In genomic region chr10:80656130-80656862, GRCm38 (mm10) we compare ENCODE assay signal across 8 mouse cellular contexts. TPM values are rescaled to one million over a fixed set of nuclear protein-coding genes. Genes with fewer than 3 reads are reported as not detected.
DNase-seq lines count a peak whose midpoint lies in the region; ATAC-seq lines count a peak whose summit lies in the region.

No protein-coding gene starts in this region.

- H3K27me3 ChIP-seq in hindbrain, embryonic 12.5 days: no peaks in the 10 kb centered on the region

- peak; percentile 100 for DNase-seq in Muller cell, postnatal 12 days (ENCODE audit: inconsistent ontology term)
- DNase-seq in cerebellum, adult 9-11 months: peak; percentile 98
- peak; percentile 87 to 96 for DNase-seq in frontal cortex, adult 2 months (ENCODE audit: extremely low spot score in 1 of 2, low spot score in 1 of 2)
- peak; percentile 88 to 97 for DNase-seq in layer of hippocampus, postnatal 14 days (ENCODE audit: low spot score in 2 of 2)
- peak; percentile 99 for DNase-seq in lung, postnatal 14 days
- DNase-seq in retina, adult 2 months (ENCODE audit: low read depth, low spot score): peak; percentile 95
- DNase-seq in thymus, postnatal 36 days: peak; percentile 94 to 97

- no peaks in the 10 kb centered on the region for H3K9me3 ChIP-seq in hindbrain, embryonic 12.5 days (replicated peaks)

- H3K27ac ChIP-seq in hindbrain, embryonic 12.5 days: peak overlapping the region; percentile 89

- peaks cover 6% of the 10 kb centered on the region; the same call in 1 of the 2 replicates for H3K36me3 ChIP-seq in hindbrain, embryonic 12.5 days

- H3K4me1 ChIP-seq in hindbrain, embryonic 12.5 days: peaks cover 30% of the 10 kb centered on the region

- H3K4me2 ChIP-seq in hindbrain, embryonic 12.5 days (replicated peaks): peak overlapping the region; percentile 97

- H3K9ac ChIP-seq in hindbrain, embryonic 12.5 days: peak overlapping the region; percentile 98

- under 1% methylated on average over 70 of the region's 72 CpGs for WGBS in hindbrain, embryonic 12.5 days

- ATAC-seq in hindbrain, embryonic 12.5 days (ENCODE audit: low FRiP score): peak; percentile 88

- H3K4me3 ChIP-seq in hindbrain, embryonic 12.5 days: peak overlapping the region; percentile 86

RNA-seq across cellular contexts. Expression of gene Btbd2, which starts 0.6 kb away (rescaled TPM):
- polyA plus RNA-seq in frontal cortex, adult 2 months (2012; rRNA removed): 108 and 109 TPM in 2 replicates
- polyA plus RNA-seq in hindbrain, embryonic 12.5 days (2016; fragmentation: Nextera tagmentation; extraction: Ambion mirVana): 87.8 and 96.4 TPM in 2 replicates
- 10 to 100 TPM; 90.2 to 94.4 TPM for total RNA-seq in layer of hippocampus, postnatal 14 days (2021)

RNA-seq across cellular contexts. Expression of gene Mknk2, which starts 21.6 kb away (rescaled TPM):
- 43.8 and 51.6 TPM in 2 replicates for polyA plus RNA-seq in frontal cortex, adult 2 months (2012; rRNA removed)
- 88.1 and 90.3 TPM in 2 replicates for polyA plus RNA-seq in hindbrain, embryonic 12.5 days (2016; fragmentation: Nextera tagmentation; extraction: Ambion mirVana)
- total RNA-seq in layer of hippocampus, postnatal 14 days (2021): 10 to 100 TPM; 50.5 to 51.5 TPM

RNA-seq across cellular contexts. Expression of gene Csnk1g2, which starts 33.7 kb away (rescaled TPM):
- 252 and 270 TPM in 2 replicates for polyA plus RNA-seq in frontal cortex, adult 2 months (2012; rRNA removed)
- 190 and 192 TPM in 2 replicates for polyA plus RNA-seq in hindbrain, embryonic 12.5 days (2016; fragmentation: Nextera tagmentation; extraction: Ambion mirVana)
- 100 to 1,000 TPM; 176 to 180 TPM for total RNA-seq in layer of hippocampus, postnatal 14 days (2021)

RNA-seq across cellular contexts. Expression of gene Mob3a, which starts 45.5 kb away (rescaled TPM):
- polyA plus RNA-seq in frontal cortex, adult 2 months (2012; rRNA removed): 9.1 and 10.6 TPM in 2 replicates
- polyA plus RNA-seq in hindbrain, embryonic 12.5 days (2016; fragmentation: Nextera tagmentation; extraction: Ambion mirVana): 56.5 and 62.9 TPM in 2 replicates
- 10 to 100 TPM; 16.1 to 19.0 TPM for total RNA-seq in layer of hippocampus, postnatal 14 days (2021)

RNA-seq across cellular contexts. Expression of gene Izumo4, which starts 45.7 kb away (rescaled TPM):
- polyA plus RNA-seq in frontal cortex, adult 2 months (2012; rRNA removed): 99.6 and 108 TPM in 2 replicates
- 27.1 and 30.5 TPM in 2 replicates for polyA plus RNA-seq in hindbrain, embryonic 12.5 days (2016; fragmentation: Nextera tagmentation; extraction: Ambion mirVana)
- total RNA-seq in layer of hippocampus, postnatal 14 days (2021): 10 to 100 TPM; 44.8 to 54.7 TPM

Comparison
In these comparisons a context has a peak if more than half of its experiments do, and no peak if none do; other contexts are left out.
1. Peak in every context shown above with its lines: DNase-seq, ATAC-seq, H3K4me3 ChIP-seq and H3K27ac ChIP-seq.